Mouse (Mus musculus): ENCODE results near the gene Mfsd5.
A peak's percentile ranks its signal among the peaks of the same experiment; 100 is the strongest.

Mfsd5 gene

DNA sequence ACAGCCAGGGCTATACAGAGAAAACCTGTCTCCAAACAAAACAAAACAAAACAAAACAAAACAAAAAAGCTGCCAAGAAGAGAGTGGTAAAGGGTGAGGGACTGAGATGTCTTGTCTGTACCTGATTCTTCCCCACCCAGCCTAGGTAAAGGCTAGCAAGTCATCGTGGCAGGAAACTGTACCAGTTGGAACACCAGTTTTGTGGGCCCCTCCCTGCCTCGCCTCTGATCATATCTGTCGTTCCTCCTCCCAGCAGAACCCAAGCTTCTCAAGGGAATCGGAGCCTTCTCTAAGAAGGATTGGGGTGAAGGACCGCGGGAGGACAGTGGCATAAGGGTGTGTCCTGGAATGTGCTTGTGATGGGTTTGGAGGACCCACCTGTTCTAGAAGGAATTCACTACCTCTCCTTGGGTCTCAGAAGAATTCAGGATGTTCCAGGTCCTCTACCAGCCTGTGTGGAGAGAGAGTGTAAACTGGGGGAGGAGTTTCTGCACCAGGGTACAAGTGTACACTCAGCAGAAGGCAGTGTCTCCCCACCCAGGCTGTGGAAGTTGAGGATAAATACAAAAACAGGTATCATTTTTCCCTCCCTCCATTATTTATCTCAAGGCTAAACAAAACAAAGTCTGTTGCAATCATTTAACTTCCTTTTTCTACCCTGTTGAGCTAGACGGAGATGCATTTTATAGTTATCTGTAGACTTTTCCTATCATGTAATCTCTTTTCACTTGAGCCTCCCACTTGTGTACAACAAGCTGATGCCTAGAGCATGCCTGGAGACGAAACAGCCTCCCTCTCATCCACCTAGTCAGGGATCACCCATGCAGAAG lies 3.4 kb downstream of the Mfsd5 start:
- peak; percentile 60 to 64 for DNase-seq (ENCODE audit: low spot score in 2 of 2)

- no peak for DNase-seq (ENCODE audit: low spot score in 2 of 2)
Measured at GRCm38 (mm10) chr15:102283648-102284047, 4.4 kb downstream of the Mfsd5 start.

DNA sequence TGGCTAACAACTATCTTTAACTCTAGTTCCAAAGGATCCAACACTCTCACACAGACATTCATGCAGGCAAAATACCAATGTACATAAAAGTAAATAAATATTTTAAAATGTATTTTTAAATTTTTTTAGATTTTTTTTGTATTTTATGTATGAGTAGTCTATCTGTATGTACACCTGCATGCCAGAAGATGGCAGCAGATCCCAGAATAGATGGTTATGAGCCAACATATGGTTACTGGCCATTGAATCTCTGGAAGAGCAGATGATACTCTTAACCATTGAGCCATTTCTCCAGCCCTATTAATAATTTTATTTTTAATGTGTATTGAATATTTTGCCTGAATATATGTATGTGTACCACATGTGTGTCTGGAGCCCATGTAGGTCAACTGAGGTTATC lies 8.1 kb downstream of the Mfsd5 start:
- no peak for DNase-seq (ENCODE audit: low spot score in 2 of 2)

GRCm38 (mm10) chr15:102295633-102296367 lies 16.5 kb downstream of the Mfsd5 start, which contains the start of gene Espl1:
Espl1 (plus strand) TSS chr15:102296266.
- DNase-seq (ENCODE audit: low spot score in 2 of 2), result peak; percentile 91 to 95

DNA sequence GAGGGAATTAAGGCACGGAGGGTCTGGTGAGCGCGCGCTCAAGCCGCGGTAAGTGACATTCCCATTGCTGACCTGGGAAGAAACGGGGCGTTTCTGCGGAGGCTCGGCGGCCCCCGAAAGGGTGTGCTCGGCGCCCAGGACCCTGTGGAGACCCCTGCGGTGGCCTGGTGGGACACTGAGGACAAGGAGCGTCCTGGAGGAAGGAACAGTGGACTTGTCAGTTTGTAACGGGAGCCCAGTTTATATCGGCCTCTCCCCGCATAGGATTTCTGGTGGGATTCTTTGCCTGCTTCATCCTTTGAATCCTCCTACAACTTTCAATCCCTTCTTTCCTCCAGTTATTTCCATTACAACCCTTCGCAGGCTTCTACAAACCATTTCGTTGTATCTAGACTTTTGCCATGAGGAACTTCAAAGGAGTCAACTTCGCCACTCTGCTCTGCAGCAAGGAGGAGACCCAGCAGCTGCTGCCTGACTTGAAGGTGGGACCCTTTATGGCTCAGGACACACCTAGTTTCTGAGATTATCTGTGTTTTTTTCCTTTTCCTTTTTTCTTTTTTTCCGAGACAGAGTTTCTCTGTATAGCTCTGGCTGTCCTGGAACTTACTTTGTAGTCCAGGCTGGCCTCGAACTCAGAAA lies 17.2 kb downstream of the Mfsd5 start:
- no peak for DNase-seq (ENCODE audit: low spot score in 2 of 2)

GRCm38 (mm10) chr15:102302542-102302941 lies 23.3 kb downstream of the Mfsd5 start:
- DNase-seq (ENCODE audit: low spot score in 2 of 2), result no peak

DNA sequence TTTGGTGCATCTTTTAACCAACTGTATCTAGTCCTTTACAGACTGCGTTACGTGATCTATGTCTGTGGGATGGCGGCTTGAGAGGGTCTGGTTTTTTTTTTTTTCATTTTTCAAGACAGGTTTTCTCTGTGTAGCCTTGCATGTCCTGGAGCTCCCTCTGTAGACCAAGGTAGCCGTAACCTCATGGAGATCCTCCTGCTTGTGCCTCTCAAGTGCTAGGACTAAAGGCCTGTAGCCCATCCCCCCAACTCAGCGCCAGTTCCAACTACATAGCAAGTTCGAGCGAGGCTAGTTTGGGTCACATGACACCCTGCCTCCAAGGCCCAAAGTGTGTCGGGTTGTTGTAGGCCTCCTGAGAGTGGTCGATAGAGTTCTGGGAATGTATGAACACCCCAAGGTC lies 29.5 kb downstream of the Mfsd5 start:
- no peak for DNase-seq (ENCODE audit: low spot score in 2 of 2)

DNA sequence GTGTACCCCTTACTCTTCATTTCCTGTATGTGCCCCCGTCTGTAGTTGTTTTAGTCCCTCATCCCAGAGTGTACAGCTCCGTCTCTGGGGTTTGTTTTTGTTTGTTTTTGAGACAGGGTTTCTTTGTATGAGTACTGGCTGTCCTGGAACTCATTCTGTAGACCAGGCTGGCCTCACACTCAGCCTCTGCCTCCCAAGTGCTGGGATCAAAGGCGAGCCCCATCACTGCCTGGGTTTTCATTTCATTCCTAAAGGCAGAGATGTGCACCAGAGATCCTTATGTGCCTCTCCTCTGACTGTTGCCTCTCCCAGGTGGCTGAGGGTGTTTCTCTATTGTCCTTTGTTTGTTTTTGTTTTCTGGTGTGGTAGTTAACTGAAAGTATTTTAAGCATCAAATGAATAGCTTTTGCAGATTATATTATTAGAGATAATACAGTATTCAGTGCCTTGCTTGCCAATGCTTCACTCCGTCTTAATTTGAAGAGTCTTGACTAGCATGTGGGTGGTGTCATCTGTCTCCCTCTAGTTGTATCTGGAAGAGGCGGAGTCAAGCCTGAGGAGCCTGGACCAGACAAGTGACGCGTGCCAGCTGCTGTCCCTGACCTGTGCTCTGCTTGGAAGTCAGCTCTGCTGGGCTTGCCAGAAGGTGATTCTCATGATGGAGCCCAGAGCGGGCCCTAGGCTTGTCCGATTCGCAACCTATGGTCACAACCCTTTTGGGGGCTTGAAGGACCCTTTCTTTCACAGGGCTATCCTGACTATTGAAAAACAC lies 31.0 kb downstream of the Mfsd5 start:
- peak in 1 of 2 experiments; percentile 66 for DNase-seq (ENCODE audit: low spot score in 2 of 2)

DNA sequence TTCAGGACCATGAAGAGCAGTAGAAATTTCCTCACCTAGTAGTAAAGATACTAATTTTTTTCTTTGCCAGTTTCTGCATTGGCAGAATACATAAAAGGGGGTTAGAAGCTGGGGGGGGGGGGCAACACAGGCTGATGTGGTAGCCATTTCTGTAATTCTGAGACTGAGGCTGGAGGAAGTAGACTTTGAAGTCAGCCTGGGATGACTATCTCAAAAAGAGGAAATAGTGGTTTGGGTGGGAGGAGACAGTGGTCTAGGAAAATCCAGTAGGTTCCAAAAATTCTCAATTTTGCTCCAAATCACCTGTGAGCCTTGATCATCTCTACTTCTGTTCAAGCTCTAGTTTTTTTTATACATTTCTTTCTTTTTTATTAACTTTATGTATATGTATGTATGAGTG lies 32.2 kb downstream of the Mfsd5 start:
- no peak for DNase-seq (ENCODE audit: low spot score in 2 of 2)

GRCm38 (mm10) chr15:102315292-102315691 lies 36.0 kb downstream of the Mfsd5 start:
- no peak for DNase-seq (ENCODE audit: low spot score in 2 of 2)

GRCm38 (mm10) chr15:102316263-102316662 lies 37.0 kb downstream of the Mfsd5 start:
- peak; percentile 49 to 64 for DNase-seq (ENCODE audit: low spot score in 2 of 2)

DNA sequence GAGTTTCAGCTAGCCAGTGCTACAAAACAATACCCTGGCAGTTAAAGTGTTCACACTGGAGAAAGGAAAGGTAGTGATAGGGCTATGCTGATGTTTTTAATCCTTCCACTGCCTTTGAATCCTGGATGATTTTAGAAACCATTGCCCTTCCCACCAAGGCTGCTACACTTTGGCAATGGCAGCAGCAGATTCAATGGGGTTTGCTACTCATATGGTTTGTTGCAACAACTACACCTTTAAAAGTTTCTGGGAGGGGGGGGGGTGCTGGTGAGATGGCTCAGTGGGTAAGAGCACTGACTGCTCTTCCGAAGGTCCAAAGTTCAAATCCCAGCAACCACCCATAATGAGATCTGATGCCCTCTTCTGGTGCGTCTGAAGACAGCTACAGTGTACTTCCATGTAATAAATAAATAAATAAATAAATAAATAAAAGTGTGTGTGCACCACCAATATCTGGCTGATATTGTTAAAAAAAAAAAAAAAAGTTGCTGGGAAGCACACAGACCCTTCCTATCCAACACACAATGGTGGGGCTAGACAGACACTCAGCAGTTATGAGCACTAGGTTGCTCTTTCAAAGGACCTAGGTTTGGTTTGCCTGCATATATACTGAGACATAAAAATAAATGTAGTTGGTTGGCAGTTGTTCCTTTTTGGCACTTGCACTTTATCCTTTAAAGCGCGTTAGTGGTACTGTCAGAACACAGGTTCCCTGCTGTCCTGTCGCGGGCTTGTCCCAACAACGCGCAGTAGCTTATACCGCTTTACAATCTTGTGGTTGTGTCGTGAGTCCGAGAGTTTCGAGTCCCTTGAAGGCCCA lies 45.6 kb downstream of the Mfsd5 start:
- no peak for DNase-seq (ENCODE audit: low spot score in 2 of 2)

DNA sequence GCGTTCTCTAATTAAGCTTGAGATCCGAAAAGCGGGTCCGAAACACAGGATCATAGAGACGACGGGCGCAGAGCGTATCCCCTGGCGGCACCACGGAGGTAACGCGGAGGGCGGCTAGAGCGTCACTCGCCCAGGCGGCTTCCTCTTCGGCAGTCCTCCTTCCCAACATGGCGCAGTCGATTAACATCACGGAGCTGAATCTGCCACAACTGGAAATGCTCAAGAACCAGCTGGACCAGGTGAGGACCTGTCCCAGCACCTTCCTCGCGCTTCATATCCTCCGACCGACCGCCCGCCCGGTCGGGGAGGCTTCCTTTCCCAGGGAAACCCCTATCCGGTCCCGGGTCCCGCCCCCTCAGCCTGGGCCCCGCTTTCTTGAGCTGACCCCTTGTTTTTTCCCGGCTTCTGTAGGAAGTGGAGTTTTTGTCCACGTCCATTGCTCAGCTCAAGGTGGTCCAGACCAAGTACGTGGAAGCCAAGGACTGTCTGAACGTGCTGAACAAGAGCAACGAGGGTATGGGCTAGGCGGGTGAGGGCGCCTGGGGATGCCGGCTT lies 46.8 kb downstream of the Mfsd5 start, which contains the start of gene Pfdn5:
Gene Pfdn5 (plus strand): TSS at position 95 of the 555 bp plus-strand sequence.
- DNase-seq (ENCODE audit: low spot score in 2 of 2), result peak; percentile 83 to 88

GRCm38 (mm10) chr15:102326892-102327291 lies 47.6 kb downstream of the Mfsd5 start:
- no peak for DNase-seq (ENCODE audit: low spot score in 2 of 2)

Data from urinary bladder, postnatal 36 days (tissue).